Mouse (Mus musculus) activated CD4-positive, CD25-positive, alpha-beta regulatory T cell, adult 9 weeks (primary cell): ENCODE results near the gene Ccdc134. TPM values are rescaled to one million over a fixed set of nuclear protein-coding genes. Genes with fewer than 3 reads are reported as not detected.

Experiments
- polyA plus RNA-seq: library from polyadenylated mRNA; unstranded; fragments of 100-300 nt; shearing (Covaris generic); gene quantifications from one replicate; pipeline ENCODE4 v1.2.1, GENCODE M21; 2017

The Ccdc134 gene
- 32.2 TPM for polyA plus RNA-seq

GRCm38 (mm10) chr15:82127426-82128374, at the start of gene Ccdc134:
Ccdc134 (plus strand) TSS chr15:82127922.

GRCm38 (mm10) chr15:82146770-82147610, 19.3 kb downstream of the Ccdc134 start, which contains the start of gene Srebf2:
Srebf2 (plus strand) TSS chr15:82147181.

Other genes with a start within 250 kb of the Ccdc134 start
- gene Polr3h, start 201.7 kb upstream of the Ccdc134 start, polyA plus RNA-seq, result 36.9 TPM
- not detected for gene Csdc2, start 191.2 kb upstream of the Ccdc134 start, polyA plus RNA-seq
- gene Pmm1, start 167.0 kb upstream of the Ccdc134 start, polyA plus RNA-seq, result 10.6 TPM
- not detected for gene 1700029P11Rik, start 147.4 kb upstream of the Ccdc134 start, polyA plus RNA-seq
- 73.3 TPM for gene Xrcc6, start 140.1 kb upstream of the Ccdc134 start, polyA plus RNA-seq
- 34.1 TPM for gene Desi1, start 94.1 kb upstream of the Ccdc134 start, polyA plus RNA-seq
- gene Snu13, start 80.3 kb upstream of the Ccdc134 start, polyA plus RNA-seq, result 188 TPM
- not detected for gene 4930407I10Rik, start 68.8 kb upstream of the Ccdc134 start, polyA plus RNA-seq
- 0.09 TPM for gene Mei1, start 57.9 kb upstream of the Ccdc134 start, polyA plus RNA-seq
- 169 TPM for gene Srebf2, start 19.3 kb downstream of the Ccdc134 start, polyA plus RNA-seq
- not detected for gene Shisa8, start 84.9 kb downstream of the Ccdc134 start, polyA plus RNA-seq
- gene Tnfrsf13c, start 96.4 kb downstream of the Ccdc134 start, polyA plus RNA-seq, result 2.2 TPM
- 5.3 TPM for gene Cenpm, start 116.8 kb downstream of the Ccdc134 start, polyA plus RNA-seq
- not detected for gene 1500009C09Rik, start 124.5 kb downstream of the Ccdc134 start, polyA plus RNA-seq
- gene Sept3, start 147.0 kb downstream of the Ccdc134 start, polyA plus RNA-seq, result not detected
- not detected for gene Wbp2nl, start 171.0 kb downstream of the Ccdc134 start, polyA plus RNA-seq
- 60.5 TPM for gene Naga, start 211.0 kb downstream of the Ccdc134 start, polyA plus RNA-seq
- gene Pheta2, start 211.0 kb downstream of the Ccdc134 start, polyA plus RNA-seq, result 5.0 TPM
- gene Smdt1, start 211.0 kb downstream of the Ccdc134 start, polyA plus RNA-seq, result 231 TPM
- 359 TPM for gene Ndufa6, start 226.4 kb downstream of the Ccdc134 start, polyA plus RNA-seq